Mouse (Mus musculus): ENCODE data around the gene Nrbf2. TPM values are rescaled to one million over a fixed set of nuclear protein-coding genes. Genes with fewer than 3 reads are reported as not detected.

Gene Nrbf2
- polyA plus RNA-seq, 1 experiment = 16.8 TPM

DNA sequence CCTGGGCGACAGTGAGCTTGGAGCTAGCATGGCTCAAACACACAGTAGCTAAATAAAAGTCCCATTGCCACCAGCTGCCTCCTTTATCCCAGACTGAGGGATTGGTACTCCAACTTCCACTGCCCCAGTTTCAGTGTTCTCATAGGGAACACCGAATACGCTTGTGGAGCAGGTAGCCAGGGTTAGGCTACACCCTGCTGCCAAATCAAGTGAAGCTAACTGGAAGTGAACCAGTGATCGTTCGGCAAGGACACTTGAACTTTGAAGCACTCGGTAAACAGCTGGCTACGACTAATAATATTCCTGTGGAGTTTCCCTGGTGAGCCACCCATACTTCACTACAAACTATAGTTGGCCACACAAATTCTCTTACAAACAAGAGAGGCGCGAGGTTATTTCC is 1.6 kb downstream of the Nrbf2 start:
- peak overlapping the region; percentile 97 for H3K4me2 ChIP-seq (ENCODE audit: low read depth)
- peaks cover 61% of the 10 kb centered on the region for H3K79me2 ChIP-seq (ENCODE audit: control insufficient read depth, insufficient read depth)
- H3K36me3 ChIP-seq (ENCODE audit: control insufficient read depth, insufficient read depth) = no peaks in the 10 kb centered on the region
- peak overlapping the region; percentile 60 for H3K4me3 ChIP-seq
- H3ac ChIP-seq (ENCODE audit: control insufficient read depth, insufficient read length) = no peak overlapping the region
- TF ChIP-seq SRF (IDR thresholded peaks at IDR 0.05; ENCODE audit: control insufficient read depth, insufficient read length, low read depth) (no peak), E2F4 (IDR thresholded peaks at IDR 0.05; ENCODE audit: insufficient read depth) (no peak), POLR2A (IDR thresholded peaks at IDR 0.05; ENCODE audit: insufficient read length, low read depth) (no peak), MYOD1 (IDR thresholded peaks at IDR 0.05; ENCODE audit: control insufficient read depth in 1 of 3, insufficient read length in 2 of 3, low read depth in 2 of 3) (no peak), REST (IDR thresholded peaks at IDR 0.05; ENCODE audit: insufficient read depth, insufficient read length) (no peak), POLR2AphosphoS2 (IDR thresholded peaks at IDR 0.05; ENCODE audit: insufficient read length, low read depth) (no peak), CEBPB (IDR thresholded peaks at IDR 0.05; ENCODE audit: insufficient read depth, poor library complexity, severe bottlenecking) (no peak), TCF3 (IDR thresholded peaks at IDR 0.05; ENCODE audit: insufficient read length, low read depth) (no peak), USF1 (IDR thresholded peaks at IDR 0.05; ENCODE audit: low read depth) (no peak), MAX (IDR thresholded peaks at IDR 0.05; ENCODE audit: low read depth) (no peak), MYOG (IDR thresholded peaks at IDR 0.05; ENCODE audit: control insufficient read depth in 1 of 3, insufficient read depth in 1 of 3, insufficient read length in 2 of 3, low read depth in 2 of 3) (no peak), TCF12 (IDR thresholded peaks at IDR 0.05; ENCODE audit: insufficient read depth, poor library complexity, severe bottlenecking) (no peak)
- H3K27me3 ChIP-seq (ENCODE audit: control insufficient read depth, insufficient read depth, insufficient read length) = no peaks in the 10 kb centered on the region

GRCm38 (mm10) chr10:67282531-67282930 is 2.6 kb downstream of the Nrbf2 start:
- H3K4me2 ChIP-seq (ENCODE audit: low read depth) = peak overlapping the region; percentile 97

DNA sequence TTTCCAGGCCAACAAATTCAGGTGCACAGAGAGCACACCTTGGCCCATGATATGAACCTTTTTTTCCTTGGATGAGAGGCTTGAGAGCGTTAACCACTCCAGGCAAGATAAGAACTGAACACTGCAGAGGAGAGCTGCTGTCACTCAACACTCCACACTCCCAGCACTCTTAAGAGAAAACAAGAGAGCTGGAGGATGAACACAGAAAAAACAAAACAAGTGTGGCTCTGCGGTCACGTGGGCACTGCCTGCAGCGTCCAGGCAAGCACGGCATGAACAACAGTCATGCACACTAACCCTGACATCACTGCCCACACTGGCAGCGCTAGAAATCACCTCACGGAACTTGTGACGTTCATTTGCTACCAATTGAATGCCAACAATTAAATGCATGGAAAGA is 3.3 kb downstream of the Nrbf2 start:
- Histone ChIP-seq H3K4me2 (ENCODE audit: low read depth) (peak overlapping the region; percentile 97), H3K36me3 (ENCODE audit: control insufficient read depth, insufficient read depth) (no peaks in the 10 kb centered on the region), H3K27me3 (ENCODE audit: control insufficient read depth, insufficient read depth, insufficient read length) (no peaks in the 10 kb centered on the region), H3ac (ENCODE audit: control insufficient read depth, insufficient read length) (no peak overlapping the region), H3K79me2 (ENCODE audit: control insufficient read depth, insufficient read depth) (peaks cover 75% of the 10 kb centered on the region), H3K4me3 (no peak overlapping the region)
- TF ChIP-seq TCF12 (IDR thresholded peaks at IDR 0.05; ENCODE audit: insufficient read depth, poor library complexity, severe bottlenecking) (no peak), CEBPB (IDR thresholded peaks at IDR 0.05; ENCODE audit: insufficient read depth, poor library complexity, severe bottlenecking) (no peak), USF1 (IDR thresholded peaks at IDR 0.05; ENCODE audit: low read depth) (peak; percentile 92), POLR2AphosphoS2 (IDR thresholded peaks at IDR 0.05; ENCODE audit: insufficient read length, low read depth) (no peak), POLR2A (IDR thresholded peaks at IDR 0.05; ENCODE audit: insufficient read length, low read depth) (no peak), SRF (IDR thresholded peaks at IDR 0.05; ENCODE audit: control insufficient read depth, insufficient read length, low read depth) (no peak), REST (IDR thresholded peaks at IDR 0.05; ENCODE audit: insufficient read depth, insufficient read length) (no peak), E2F4 (IDR thresholded peaks at IDR 0.05; ENCODE audit: insufficient read depth) (no peak), MAX (IDR thresholded peaks at IDR 0.05; ENCODE audit: low read depth) (no peak)

More at GRCm38 (mm10) chr10:67282531-67282930, 2.6 kb downstream of the Nrbf2 start:
- H3ac ChIP-seq (ENCODE audit: control insufficient read depth, insufficient read length) = no peak overlapping the region
- no peaks in the 10 kb centered on the region for H3K36me3 ChIP-seq (ENCODE audit: control insufficient read depth, insufficient read depth)
- peaks cover 71% of the 10 kb centered on the region for H3K79me2 ChIP-seq (ENCODE audit: control insufficient read depth, insufficient read depth)
- TF ChIP-seq REST (IDR thresholded peaks at IDR 0.05; ENCODE audit: insufficient read depth, insufficient read length) = no peak
- H3K27me3 ChIP-seq (ENCODE audit: control insufficient read depth, insufficient read depth, insufficient read length) = no peaks in the 10 kb centered on the region
- H3K4me3 ChIP-seq = no peak overlapping the region

DNA sequence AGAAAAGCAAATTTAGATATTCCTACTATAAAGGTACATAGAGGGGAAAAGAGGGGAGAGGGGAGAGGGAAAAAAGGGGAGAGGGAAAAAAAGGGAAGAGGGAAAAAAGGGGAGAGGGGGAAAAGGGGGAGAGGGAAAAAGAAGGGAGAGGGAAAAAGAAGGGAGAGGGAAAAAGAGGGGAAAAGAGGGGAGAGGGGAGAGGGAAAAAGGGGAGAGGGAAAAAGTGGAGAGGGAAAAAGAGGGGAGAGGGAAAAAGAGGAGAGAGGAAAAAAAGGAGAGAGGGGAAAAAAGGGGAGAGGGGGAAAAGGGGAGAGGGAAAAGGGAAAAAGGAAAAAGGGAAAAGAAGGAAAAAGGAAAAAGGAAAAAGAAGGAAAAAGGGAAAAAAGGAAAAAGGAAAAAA is 9.2 kb downstream of the Nrbf2 start:
- H3K36me3 ChIP-seq (ENCODE audit: control insufficient read depth, insufficient read depth) = peaks cover 35% of the 10 kb centered on the region
- TF ChIP-seq REST (IDR thresholded peaks at IDR 0.05; ENCODE audit: insufficient read depth, insufficient read length) = no peak
- no peak for TF ChIP-seq MYOG (IDR thresholded peaks at IDR 0.05; ENCODE audit: control insufficient read depth in 1 of 3, insufficient read depth in 1 of 3, insufficient read length in 2 of 3, low read depth in 2 of 3)
- TF ChIP-seq TCF12 (IDR thresholded peaks at IDR 0.05; ENCODE audit: insufficient read depth, poor library complexity, severe bottlenecking) = no peak
- no peak for TF ChIP-seq MYOD1 (IDR thresholded peaks at IDR 0.05; ENCODE audit: control insufficient read depth in 1 of 3, insufficient read length in 2 of 3, low read depth in 2 of 3)
- no peak for TF ChIP-seq E2F4 (IDR thresholded peaks at IDR 0.05; ENCODE audit: insufficient read depth)
- TF ChIP-seq POLR2A (IDR thresholded peaks at IDR 0.05; ENCODE audit: insufficient read length, low read depth) = no peak
- TF ChIP-seq SRF (IDR thresholded peaks at IDR 0.05; ENCODE audit: control insufficient read depth, insufficient read length, low read depth) = no peak
- TF ChIP-seq USF1 (IDR thresholded peaks at IDR 0.05; ENCODE audit: low read depth) = no peak
- TF ChIP-seq MAX (IDR thresholded peaks at IDR 0.05; ENCODE audit: low read depth) = no peak
- no peak for TF ChIP-seq TCF3 (IDR thresholded peaks at IDR 0.05; ENCODE audit: insufficient read length, low read depth)
- no peak for TF ChIP-seq CEBPB (IDR thresholded peaks at IDR 0.05; ENCODE audit: insufficient read depth, poor library complexity, severe bottlenecking)
- H3K79me2 ChIP-seq (ENCODE audit: control insufficient read depth, insufficient read depth) = peaks cover 56% of the 10 kb centered on the region
- H3K4me2 ChIP-seq (ENCODE audit: low read depth) = no peak overlapping the region
- no peak overlapping the region for H3K4me3 ChIP-seq
- no peak overlapping the region for H3ac ChIP-seq (ENCODE audit: control insufficient read depth, insufficient read length)
- no peaks in the 10 kb centered on the region for H3K27me3 ChIP-seq (ENCODE audit: control insufficient read depth, insufficient read depth, insufficient read length)

DNA sequence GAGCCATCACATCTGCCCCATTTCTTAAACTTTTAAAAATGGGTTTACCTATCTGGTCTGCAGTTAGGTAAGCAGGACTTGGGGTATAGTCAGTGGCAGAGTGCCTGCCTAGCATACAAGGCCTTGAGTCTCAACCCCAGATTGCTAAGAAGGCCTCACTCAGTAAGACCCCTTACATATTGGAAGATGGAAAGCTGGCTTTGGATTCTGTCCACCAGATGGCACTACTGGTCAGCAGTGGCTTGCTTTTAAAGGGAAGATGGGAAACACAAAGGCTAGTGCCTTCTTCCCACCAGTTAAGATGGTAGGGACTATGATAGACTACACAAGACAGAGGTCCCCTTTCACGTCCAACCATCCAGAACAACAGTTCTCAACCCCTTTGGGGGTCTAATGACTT is 20.3 kb downstream of the Nrbf2 start:
- Histone ChIP-seq H3ac (ENCODE audit: control insufficient read depth, insufficient read length) (no peak overlapping the region), H3K36me3 (ENCODE audit: control insufficient read depth, insufficient read depth) (peaks cover 17% of the 10 kb centered on the region)
- TF ChIP-seq CEBPB (IDR thresholded peaks at IDR 0.05; ENCODE audit: insufficient read depth, poor library complexity, severe bottlenecking) (no peak), POLR2AphosphoS2 (IDR thresholded peaks at IDR 0.05; ENCODE audit: insufficient read length, low read depth) (no peak)

More for the DNA sequence above, 20.3 kb downstream of the Nrbf2 start:
- Histone ChIP-seq H3K4me2 (ENCODE audit: low read depth) (no peak overlapping the region), H3K27me3 (ENCODE audit: control insufficient read depth, insufficient read depth, insufficient read length) (no peaks in the 10 kb centered on the region), H3K4me3 (no peak overlapping the region), H3K79me2 (ENCODE audit: control insufficient read depth, insufficient read depth) (no peaks in the 10 kb centered on the region)

Data from myocyte (in vitro differentiated cells).